Mouse (Mus musculus) kidney, postnatal 36 days (tissue): ENCODE measurements at regions not wholly inside any gene's neighbourhood (a gene's known extent, or its start where the extent isn't known, plus 50 kb on each side); places are given as distances from the start of the nearest gene placed in this dataset.
"Not testable (repeated sequence)": the region's sequence is repeated elsewhere in the genome, so short reads cannot be mapped to it uniquely, and the experiment has no call there.

ENCODE experiments used
- DNase-seq, 2 experiments: peaks; one replicate each; pipeline ENCODE4 v3.0.0; 2021 to 2022; ENCODE audit warnings: mixed read lengths in 2 of 2

GRCm38 (mm10) chr2:79025678-79026077 lies 157.8 kb downstream of the Ube2e3 start:
- DNase-seq, result no peak

- no peak for DNase-seq
These were observed 163.1 kb downstream of the Ube2e3 start for GRCm38 (mm10) chr2:79030990-79031389.

- DNase-seq, result peak in 1 of 2 experiments; percentile 3
These were observed 168.4 kb downstream of the Ube2e3 start for GRCm38 (mm10) chr2:79036296-79036695.

GRCm38 (mm10) chr2:79038624-79039023 lies 170.7 kb downstream of the Ube2e3 start:
- DNase-seq, result no peak

GRCm38 (mm10) chr2:79044804-79045203 lies 176.9 kb downstream of the Ube2e3 start:
- not testable (repeated sequence) for DNase-seq

GRCm38 (mm10) chr2:79045508-79045907 lies 177.6 kb downstream of the Ube2e3 start:
- no peak for DNase-seq

GRCm38 (mm10) chr2:79048020-79048419 lies 180.1 kb downstream of the Ube2e3 start:
- no peak for DNase-seq

GRCm38 (mm10) chr2:79048777-79049537 lies 181.0 kb downstream of the Ube2e3 start:
- no peak for DNase-seq

- DNase-seq, result no peak
These were observed 182.6 kb downstream of the Ube2e3 start for GRCm38 (mm10) chr2:79050495-79051046.

- DNase-seq, result no peak
These were observed 184.3 kb downstream of the Ube2e3 start for GRCm38 (mm10) chr2:79052226-79052625.

- no peak for DNase-seq
These were observed 188.2 kb downstream of the Ube2e3 start for GRCm38 (mm10) chr2:79056138-79056537.

GRCm38 (mm10) chr2:79059115-79059943 lies 191.4 kb downstream of the Ube2e3 start:
- DNase-seq, result no peak

- DNase-seq, result no peak
These were observed 192.0 kb downstream of the Ube2e3 start for GRCm38 (mm10) chr2:79059944-79060238.

GRCm38 (mm10) chr2:79060320-79060719 lies 192.4 kb downstream of the Ube2e3 start:
- DNase-seq, result no peak

GRCm38 (mm10) chr2:79061645-79062044 lies 193.6 kb upstream of the Itga4 start:
- no peak for DNase-seq

GRCm38 (mm10) chr2:79062196-79062636 lies 193.0 kb upstream of the Itga4 start:
- no peak for DNase-seq

- no peak for DNase-seq
These were observed 191.6 kb upstream of the Itga4 start for GRCm38 (mm10) chr2:79063641-79064040.

- DNase-seq, result no peak
These were observed 189.9 kb upstream of the Itga4 start for GRCm38 (mm10) chr2:79065321-79065720.

- DNase-seq, result no peak
These were observed 179.1 kb upstream of the Itga4 start for GRCm38 (mm10) chr2:79076115-79076514.

GRCm38 (mm10) chr2:79078836-79079394 lies 176.3 kb upstream of the Itga4 start:
- no peak for DNase-seq

GRCm38 (mm10) chr2:79081769-79082168 lies 173.5 kb upstream of the Itga4 start:
- no peak for DNase-seq

- no peak for DNase-seq
These were observed 168.9 kb upstream of the Itga4 start for GRCm38 (mm10) chr2:79086280-79086679.

- DNase-seq, result no peak
These were observed 168.2 kb upstream of the Itga4 start for GRCm38 (mm10) chr2:79086857-79087578.
